Mouse (Mus musculus) ES-E14 (cell line): Measurements from ENCODE around the gene Fam214a.

Experiments used
- HCFC1 ChIP-seq: IDR thresholded peaks from 2 replicates; pipeline ENCODE4 v1.6.1; 2012; ENCODE audit warnings: low read length, inconsistent platforms, borderline replicate concordance; ENCODE audit not compliant: insufficient read depth
- MAFK ChIP-seq: IDR thresholded peaks from 2 replicates; pipeline ENCODE4 v1.6.1; 2014; ENCODE audit warnings: mild to moderate bottlenecking, low read depth, low read length, inconsistent platforms; ENCODE audit not compliant: insufficient read depth

- TF ChIP-seq HCFC1 (no peak), MAFK (no peak)
Measured at GRCm38 (mm10) chr9:75020561-75020960, 67.9 kb downstream of the Fam214a start.
